9 mouse cellular contexts compared by ENCODE assay signal in genomic region chr2:156278226-156279017, GRCm38 (mm10). TPM values are rescaled to one million over a fixed set of nuclear protein-coding genes. Genes with fewer than 3 reads are reported as not detected.
A peak's percentile ranks its signal among the peaks of the same experiment; 100 is the strongest.
DNase-seq lines count a peak whose midpoint lies in the region; ATAC-seq and TF ChIP-seq lines count a peak whose summit lies in the region.
"Had no signal": no experiment of that assay in that cellular context is flagged by ENCODE, and none has a peak within 500 bp of the region (broad histone marks: within the 10 kb centered on the region; RNA-seq: fewer than 3 reads in every experiment).

No protein-coding gene starts in this region.

- H3K36me3 ChIP-seq in CH12.LX (replicated peaks in 1 of 2; ENCODE audit: control insufficient read depth in 1 of 2, insufficient read depth in 1 of 2, low read length in 1 of 2) = peaks cover 18 to 67% of the 10 kb centered on the region in 2 experiments
- peaks cover 33% of the 10 kb centered on the region for H3K36me3 ChIP-seq in forebrain, embryonic 12.5 days (replicated peaks)
- peaks cover 13% of the 10 kb centered on the region for H3K36me3 ChIP-seq in heart, embryonic 16.5 days (ENCODE audit: control insufficient read depth, insufficient read depth)
- peaks cover 18% of the 10 kb centered on the region for H3K36me3 ChIP-seq in liver, embryonic 13.5 days
- peaks cover 6% of the 10 kb centered on the region; the same call in 1 of the 2 replicates for H3K36me3 ChIP-seq in stomach, embryonic 15.5 days

- TF ChIP-seq CTCF in CH12.LX (conservative IDR thresholded peaks at IDR 0.05 in 1 of 2, IDR thresholded peaks at IDR 0.05 in 1 of 2; ENCODE audit: low read depth in 2 of 2, low read length in 2 of 2) = peak; percentile 51 to 91

- H3K9ac ChIP-seq in CH12.LX (ENCODE audit: insufficient read depth, low read depth) = no peak overlapping the region
- H3K9ac ChIP-seq in forebrain, embryonic 12.5 days = no peak overlapping the region; the same call in 1 of the 2 replicates
- H3K9ac ChIP-seq in heart, embryonic 16.5 days (ENCODE audit: low read length) = peak overlapping the region; percentile 3; the same call in 1 of the 2 replicates
- no peak overlapping the region for H3K9ac ChIP-seq in liver, embryonic 13.5 days
- H3K9ac ChIP-seq in stomach, embryonic 15.5 days = no peak overlapping the region
- H3K9ac ChIP-seq: neural tube, embryonic 12.5 days had no signal

- ATAC-seq in forebrain, embryonic 12.5 days (ENCODE audit: low FRiP score) = peak; percentile 57
- peak; percentile 83 for ATAC-seq in heart, embryonic 16.5 days (replicated peaks; ENCODE audit: extremely low read depth, insufficient read depth, low FRiP score)
- ATAC-seq in liver, embryonic 13.5 days (ENCODE audit: low read depth) = peak; percentile 63
- peak; percentile 72 for ATAC-seq in stomach, embryonic 15.5 days (ENCODE audit: insufficient read depth, low FRiP score, low read depth)

- H3K4me2 ChIP-seq in CH12.LX (ENCODE audit: insufficient read depth, low read depth, poor library complexity, severe bottlenecking) = no peak overlapping the region
- no peak overlapping the region for H3K4me2 ChIP-seq in forebrain, embryonic 12.5 days
- H3K4me2 ChIP-seq in heart, embryonic 16.5 days (ENCODE audit: low read depth, low read length) = no peak overlapping the region; the same call in 1 of the 2 replicates
- no peak overlapping the region for H3K4me2 ChIP-seq in liver, embryonic 13.5 days
- no peak overlapping the region for H3K4me2 ChIP-seq in stomach, embryonic 15.5 days
- H3K4me2 ChIP-seq: neural tube, embryonic 12.5 days had no signal

- H3K27me3 ChIP-seq in CH12.LX (replicated peaks) = no peaks in the 10 kb centered on the region
- H3K27me3 ChIP-seq in forebrain, embryonic 12.5 days = no peaks in the 10 kb centered on the region
- H3K27me3 ChIP-seq in heart, embryonic 16.5 days (ENCODE audit: control insufficient read depth, insufficient read depth, low read length) = no peaks in the 10 kb centered on the region
- H3K27me3 ChIP-seq in liver, embryonic 13.5 days = no peaks in the 10 kb centered on the region
- H3K27me3 ChIP-seq in stomach, embryonic 15.5 days (replicated peaks) = no peaks in the 10 kb centered on the region
- H3K27me3 ChIP-seq: neural tube, embryonic 12.5 days had no signal

- peak; percentile 82 for DNase-seq in CH12.LX (ENCODE audit: extremely low read depth)
- peak; percentile 86 for DNase-seq in c-Kit-positive CD71-negative TER-119-negative erythroid progenitor cells, embryonic 14.5 days (ENCODE audit: low read depth)
- peak; percentile 90 to 93 for DNase-seq in kidney, postnatal 25 days
- peak; percentile 59 for DNase-seq in liver, embryonic 13.5 days
- peak; percentile 75 to 84 for DNase-seq in natural killer cell, adult 2 months (ENCODE audit: low spot score in 2 of 2)

- H3K9me3 ChIP-seq in CH12.LX (replicated peaks; ENCODE audit: low read length) = no peaks in the 10 kb centered on the region
- no peaks in the 10 kb centered on the region for H3K9me3 ChIP-seq in forebrain, embryonic 12.5 days
- H3K9me3 ChIP-seq in heart, embryonic 16.5 days (replicated peaks; ENCODE audit: control insufficient read depth, low read length) = no peaks in the 10 kb centered on the region
- H3K9me3 ChIP-seq in liver, embryonic 13.5 days (replicated peaks) = no peaks in the 10 kb centered on the region
- H3K9me3 ChIP-seq in stomach, embryonic 15.5 days = no peaks in the 10 kb centered on the region
- H3K9me3 ChIP-seq: neural tube, embryonic 12.5 days had no signal

- dilution Hi-C loops in CH12.LX (cut with MboI; ENCODE audit: extremely low pct_ligation_motif_present, extremely low pct_unique_long_range_greater_than_20kb, low sequenced_read_pairs) = no loop called here

- H3K4me1 ChIP-seq in CH12.LX (ENCODE audit: control insufficient read depth in 1 of 2, insufficient read depth in 2 of 2) = peaks cover 0 to 7% of the 10 kb centered on the region in 2 experiments; a peak in 2 of 4 replicates
- H3K4me1 ChIP-seq in forebrain, embryonic 12.5 days = 0 out of 2 replicates have a peak, but pooled peaks cover 3% of the 10 kb centered on the region
- peaks cover 11% of the 10 kb centered on the region for H3K4me1 ChIP-seq in heart, embryonic 16.5 days (ENCODE audit: control insufficient read depth, insufficient read depth, low read length)
- H3K4me1 ChIP-seq in liver, embryonic 13.5 days (replicated peaks) = peaks cover 12% of the 10 kb centered on the region
- H3K4me1 ChIP-seq in stomach, embryonic 15.5 days = no peaks in the 10 kb centered on the region
- H3K4me1 ChIP-seq: neural tube, embryonic 12.5 days had no signal

- no peak overlapping the region for H3K4me3 ChIP-seq in CH12.LX (replicated peaks in 1 of 3; ENCODE audit: low read depth in 2 of 3, low read length in 2 of 3, poor library complexity in 1 of 3)
- H3K4me3 ChIP-seq in forebrain, embryonic 12.5 days (replicated peaks) = no peak overlapping the region
- H3K4me3 ChIP-seq in heart, embryonic 16.5 days (ENCODE audit: low read length) = no peak overlapping the region
- no peak overlapping the region for H3K4me3 ChIP-seq in liver, embryonic 13.5 days (replicated peaks)
- H3K4me3 ChIP-seq in stomach, embryonic 15.5 days (replicated peaks) = no peak overlapping the region
- H3K4me3 ChIP-seq: neural tube, embryonic 12.5 days had no signal

- no peak overlapping the region for H3K27ac ChIP-seq in CH12.LX (ENCODE audit: insufficient read depth, low read depth)
- 0 out of 2 replicates have a peak overlapping the region, but pooled peaks have one; percentile 19 for H3K27ac ChIP-seq in forebrain, embryonic 12.5 days
- H3K27ac ChIP-seq in heart, embryonic 16.5 days (ENCODE audit: low read length) = peak overlapping the region; percentile 56
- H3K27ac ChIP-seq in liver, embryonic 13.5 days = no peak overlapping the region
- peak overlapping the region; percentile 3; the same call in 1 of the 2 replicates for H3K27ac ChIP-seq in stomach, embryonic 15.5 days
- H3K27ac ChIP-seq: neural tube, embryonic 12.5 days had no signal

- 85% methylated on average over 4 of the region's 4 CpGs for WGBS in forebrain, embryonic 12.5 days
- WGBS in heart, embryonic 16.5 days = 19% methylated on average over 4 of the region's 4 CpGs
- WGBS in liver, embryonic 13.5 days (ENCODE audit: insufficient replicate concordance) = 20% methylated on average over 4 of the region's 4 CpGs
- WGBS in stomach, embryonic 15.5 days = 45% methylated on average over 4 of the region's 4 CpGs

- in situ Hi-C loops in CH12.LX (cut with MboI; ENCODE audit: low pct_ligation_motif_present, low pct_unique_long_range_greater_than_20kb, low sequenced_read_pairs) = loop anchor here (25.0 kb wide), 1 partner anchor 291 kb away; no protein-coding TSS in a partner anchor

- TF ChIP-seq EP300 in CH12.LX (IDR thresholded peaks at IDR 0.05; ENCODE audit: low read length) = no peak

- peaks cover 3% of the 10 kb centered on the region; the same call in 1 of the 2 replicates for H3K79me2 ChIP-seq in CH12.LX (replicated peaks; ENCODE audit: control insufficient read depth, extremely low read depth, insufficient read depth, poor library complexity, severe bottlenecking)

- TF ChIP-seq RAD21 in CH12.LX (IDR thresholded peaks at IDR 0.05; ENCODE audit: low read depth, low read length) = peak; percentile 91

- no peak for TF ChIP-seq POLR2A in CH12.LX (IDR thresholded peaks at IDR 0.05; ENCODE audit: low read depth, low read length)

TF ChIP-seq in CH12.LX, 34 proteins besides CTCF, POLR2A, EP300 and RAD21:
- TF ChIP-seq UBTF (IDR thresholded peaks at IDR 0.05; ENCODE audit: low read depth, low read length) (no peak), SMC3 (IDR thresholded peaks at IDR 0.05; ENCODE audit: low read depth, low read length) (peak; percentile 84), MAFK (IDR thresholded peaks at IDR 0.05; ENCODE audit: insufficient replicate concordance, low read length) (no peak)

RNA-seq across cellular contexts. Expression of gene Cnbd2, which starts 33.7 kb away (rescaled TPM):
- total RNA-seq in CH12.LX (2012; rRNA removed) = 2.1 and 3.0 TPM in 2 replicates
- total RNA-seq in CH12.LX (2014; rRNA removed) = 0.99 and 1.0 TPM in 2 replicates
- polyA plus RNA-seq in CH12.LX (2012; ENCODE audit: insufficient read length, low read depth) = 2.7 and 3.6 TPM in 2 replicates
- 5.0 and 5.2 TPM in 2 replicates for polyA plus RNA-seq in forebrain, embryonic 12.5 days (2016; fragmentation: Nextera tagmentation; extraction: Ambion mirVana)
- polyA plus RNA-seq in heart, embryonic 16.5 days (2015; fragmentation: Nextera tagmentation; extraction: Ambion mirVana) = 2.2 and 2.7 TPM in 2 replicates
- polyA plus RNA-seq in liver, embryonic 13.5 days (2015; fragmentation: Nextera tagmentation; extraction: Ambion mirVana) = 1.1 and 1.7 TPM in 2 replicates
- polyA plus RNA-seq in stomach, embryonic 15.5 days (2015; fragmentation: Nextera tagmentation; extraction: Ambion mirVana) = 4.3 and 4.7 TPM in 2 replicates

RNA-seq across cellular contexts. Expression of gene Scand1, which starts 34.1 kb away (rescaled TPM):
- 64.0 and 72.6 TPM in 2 replicates for total RNA-seq in CH12.LX (2012; rRNA removed)
- 78.5 and 86.6 TPM in 2 replicates for total RNA-seq in CH12.LX (2014; rRNA removed)
- 48.5 and 48.7 TPM in 2 replicates for polyA plus RNA-seq in CH12.LX (2012; ENCODE audit: insufficient read length, low read depth)
- polyA plus RNA-seq in forebrain, embryonic 12.5 days (2016; fragmentation: Nextera tagmentation; extraction: Ambion mirVana) = 101 and 104 TPM in 2 replicates
- polyA plus RNA-seq in heart, embryonic 16.5 days (2015; fragmentation: Nextera tagmentation; extraction: Ambion mirVana) = 45.3 and 48.2 TPM in 2 replicates
- polyA plus RNA-seq in liver, embryonic 13.5 days (2015; fragmentation: Nextera tagmentation; extraction: Ambion mirVana) = 34.4 and 34.6 TPM in 2 replicates
- polyA plus RNA-seq in stomach, embryonic 15.5 days (2015; fragmentation: Nextera tagmentation; extraction: Ambion mirVana) = 65.9 and 76.7 TPM in 2 replicates

Comparison
In these comparisons a context has a peak if more than half of its experiments do, and no peak if none do; other contexts are left out.
1. H3K27ac ChIP-seq: peak in forebrain, embryonic 12.5 days (single experiment), heart, embryonic 16.5 days (single experiment) and stomach, embryonic 15.5 days (single experiment); none in CH12.LX (single experiment) and liver, embryonic 13.5 days (single experiment).
2. Peak in every context shown above with its lines, with median percentiles within 50 percentile points of each other: DNase-seq and ATAC-seq.